ENCODE assay signal across 8 mouse cellular contexts in the genomic region with DNA sequence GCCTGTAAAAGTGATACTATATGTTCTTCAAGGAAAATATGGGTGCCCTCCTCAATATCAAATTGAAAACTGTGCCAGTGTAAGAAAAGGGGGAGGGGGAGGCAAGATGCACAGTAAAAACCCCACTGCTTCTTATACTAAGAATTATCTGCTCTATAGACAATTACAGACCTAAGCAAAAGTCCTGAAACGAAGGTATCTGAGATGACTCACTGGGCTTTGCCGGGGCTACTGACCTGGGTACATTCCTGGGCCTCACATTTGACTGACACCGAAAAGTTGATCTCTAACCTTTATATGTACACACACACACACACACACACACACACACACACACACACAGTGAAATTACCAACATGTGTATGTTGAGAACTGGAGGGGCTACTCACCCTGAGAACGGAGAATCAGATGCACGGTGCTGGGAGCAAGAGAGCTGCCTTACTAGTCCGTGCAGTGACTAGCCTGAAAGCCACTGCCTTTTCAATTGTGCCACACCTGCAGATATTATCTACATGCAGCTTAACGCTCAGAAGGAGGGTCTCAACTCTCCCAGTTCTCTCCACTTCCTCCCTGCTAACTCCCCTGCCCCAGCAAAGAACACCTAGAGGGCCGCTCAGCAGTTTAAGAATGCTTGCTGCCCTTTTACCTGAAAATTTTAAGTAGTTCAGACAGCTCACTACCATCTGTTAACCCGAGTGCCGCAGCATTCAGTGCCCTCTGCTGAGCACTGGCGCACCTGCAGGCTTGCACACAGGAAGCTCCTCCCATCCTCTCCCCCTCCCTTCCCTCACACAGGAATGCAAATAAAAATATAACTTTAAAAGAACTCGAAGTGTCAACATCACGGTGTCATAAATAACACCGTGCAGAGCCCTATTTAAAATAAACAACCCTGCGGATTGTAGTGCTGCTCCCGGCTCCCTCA. TPM values are rescaled to one million over a fixed set of nuclear protein-coding genes. Genes with fewer than 3 reads are reported as not detected.
DNase-seq lines count a peak whose midpoint lies in the region; ATAC-seq lines count a peak whose summit lies in the region.

No protein-coding gene starts in this region.

- H3K27ac ChIP-seq in brown adipose tissue, adult 24 weeks (replicated peaks; ENCODE audit: low read depth, low read length), result peak overlapping the region; percentile 99
- no peak overlapping the region; a peak in 1 of 4 replicates for H3K27ac ChIP-seq in heart, embryonic 14.5 days (replicated peaks in 1 of 2; ENCODE audit: control insufficient read depth in 1 of 2, insufficient read depth in 1 of 2, low read depth in 2 of 2, low read length in 2 of 2)
- H3K27ac ChIP-seq in liver, embryonic 12.5 days, result peak overlapping the region; percentile 72
- peak overlapping the region; percentile 83 for H3K27ac ChIP-seq in stomach, embryonic 15.5 days

- H3K36me3 ChIP-seq in heart, embryonic 14.5 days (ENCODE audit: control insufficient read depth, insufficient read depth, low read length), result no peaks in the 10 kb centered on the region
- H3K36me3 ChIP-seq in liver, embryonic 12.5 days, result no peaks in the 10 kb centered on the region
- H3K36me3 ChIP-seq in stomach, embryonic 15.5 days, result no peaks in the 10 kb centered on the region

- H3K27me3 ChIP-seq in heart, embryonic 14.5 days (ENCODE audit: control insufficient read depth, insufficient read depth, low read length), result no peaks in the 10 kb centered on the region
- H3K27me3 ChIP-seq in liver, embryonic 12.5 days (replicated peaks), result no peaks in the 10 kb centered on the region
- H3K27me3 ChIP-seq in stomach, embryonic 15.5 days (replicated peaks), result no peaks in the 10 kb centered on the region

- ATAC-seq in heart, embryonic 14.5 days (ENCODE audit: insufficient number of reproducible peaks, insufficient read depth, low FRiP score, low read depth), result peak; percentile 88
- peak; percentile 89 for ATAC-seq in liver, embryonic 12.5 days
- ATAC-seq in stomach, embryonic 15.5 days (ENCODE audit: insufficient read depth, low FRiP score, low read depth), result peak; percentile 93

- peaks cover 23% of the 10 kb centered on the region for H3K4me1 ChIP-seq in brown adipose tissue, adult 24 weeks (ENCODE audit: control insufficient read depth, insufficient read depth, insufficient read length, low read length)
- H3K4me1 ChIP-seq in heart, embryonic 14.5 days (ENCODE audit: control insufficient read depth in 2 of 2, insufficient read depth in 2 of 2, low read length in 2 of 2), result peaks cover 0 to 2% of the 10 kb centered on the region in 2 experiments; a peak in 1 of 4 replicates
- H3K4me1 ChIP-seq in liver, embryonic 12.5 days, result peaks cover 50% of the 10 kb centered on the region
- H3K4me1 ChIP-seq in stomach, embryonic 15.5 days, result 0 out of 2 replicates have a peak, but pooled peaks cover 12% of the 10 kb centered on the region

- 19% methylated on average over 16 of the region's 16 CpGs for WGBS in heart, embryonic 14.5 days
- 9% methylated on average over 16 of the region's 16 CpGs for WGBS in liver, embryonic 12.5 days (ENCODE audit: insufficient replicate concordance)
- WGBS in stomach, embryonic 15.5 days, result 10% methylated on average over 16 of the region's 16 CpGs

- H3K9ac ChIP-seq in heart, embryonic 14.5 days (ENCODE audit: low read length), result peak overlapping the region; percentile 74
- H3K9ac ChIP-seq in liver, embryonic 12.5 days, result peak overlapping the region; percentile 65
- H3K9ac ChIP-seq in stomach, embryonic 15.5 days, result no peak overlapping the region

- H3K9me3 ChIP-seq in heart, embryonic 14.5 days (ENCODE audit: control insufficient read depth, low read length), result no peaks in the 10 kb centered on the region
- H3K9me3 ChIP-seq in liver, embryonic 12.5 days (replicated peaks), result no peaks in the 10 kb centered on the region
- no peaks in the 10 kb centered on the region for H3K9me3 ChIP-seq in stomach, embryonic 15.5 days

- H3K4me2 ChIP-seq in heart, embryonic 14.5 days (ENCODE audit: low read length), result peak overlapping the region; percentile 73
- peak overlapping the region; percentile 75 for H3K4me2 ChIP-seq in liver, embryonic 12.5 days
- peak overlapping the region; percentile 57 for H3K4me2 ChIP-seq in stomach, embryonic 15.5 days

- peak overlapping the region; percentile 91 for H3K4me3 ChIP-seq in brown adipose tissue, adult 24 weeks (ENCODE audit: insufficient read depth, low read depth, low read length)
- H3K4me3 ChIP-seq in heart, embryonic 14.5 days (ENCODE audit: control insufficient read depth in 1 of 2, insufficient read depth in 1 of 2, low read depth in 1 of 2, low read length in 2 of 2), result peak overlapping the region; percentile 60 to 65
- peak overlapping the region; percentile 65 for H3K4me3 ChIP-seq in liver, embryonic 12.5 days
- H3K4me3 ChIP-seq in stomach, embryonic 15.5 days (replicated peaks), result peak overlapping the region; percentile 57

- DNase-seq in CD4-positive helper T cell, adult 2 months (ENCODE audit: low read depth, low spot score), result peak; percentile 93
- peak; percentile 79 for DNase-seq in fibroblast of lung, adult 2 months (ENCODE audit: low read depth)
- DNase-seq in kidney, postnatal 10 days, result peak; percentile 93
- DNase-seq in naive thymus-derived CD4-positive, alpha-beta T cell, adult 2 months (ENCODE audit: low read depth), result peak; percentile 93

RNA-seq across cellular contexts. Expression of gene Cd69, which starts 37.6 kb away (rescaled TPM):
- polyA plus RNA-seq in brown adipose tissue, adult 24 weeks (2012; ENCODE audit: insufficient read depth, insufficient read length, missing spikeins), result not detected in 2 replicates
- polyA plus RNA-seq in heart, embryonic 14.5 days (2014; fragmentation: Nextera tagmentation; extraction: Ambion mirVana), result 0.18 and 0.35 TPM in 2 replicates
- polyA plus RNA-seq in liver, embryonic 12.5 days (2016; fragmentation: Nextera tagmentation; extraction: Ambion mirVana), result 1.3 TPM in 2 replicates
- polyA plus RNA-seq in stomach, embryonic 15.5 days (2015; fragmentation: Nextera tagmentation; extraction: Ambion mirVana), result 0.40 and 0.59 TPM in 2 replicates

RNA-seq across cellular contexts. Expression of gene Clec2d, which starts 57.2 kb away (rescaled TPM):
- 58.5 and 127 TPM in 2 replicates for polyA plus RNA-seq in brown adipose tissue, adult 24 weeks (2012; ENCODE audit: insufficient read depth, insufficient read length, missing spikeins)
- 0.38 and 0.39 TPM in 2 replicates for polyA plus RNA-seq in heart, embryonic 14.5 days (2014; fragmentation: Nextera tagmentation; extraction: Ambion mirVana)
- polyA plus RNA-seq in liver, embryonic 12.5 days (2016; fragmentation: Nextera tagmentation; extraction: Ambion mirVana), result not detected in 2 replicates
- polyA plus RNA-seq in stomach, embryonic 15.5 days (2015; fragmentation: Nextera tagmentation; extraction: Ambion mirVana), result 0.85 and 1.1 TPM in 2 replicates

Comparison
In these comparisons a context has a peak if more than half of its experiments do, and no peak if none do; other contexts are left out.
1. H3K27ac ChIP-seq: peak in brown adipose tissue, adult 24 weeks (single experiment), liver, embryonic 12.5 days (single experiment) and stomach, embryonic 15.5 days (single experiment); none in heart, embryonic 14.5 days (0 of 2).
2. RNA of gene Clec2d, which starts 57.2 kb away (polyA plus RNA-seq): 58.5 to 127 TPM in brown adipose tissue, adult 24 weeks; 0.85 to 1.1 TPM in stomach, embryonic 15.5 days, 0.38 to 0.39 TPM in heart, embryonic 14.5 days and not detected in liver, embryonic 12.5 days; every median in the first group is over 10 times any median in the second.
3. Peak in every context shown above with its lines, with median percentiles within 50 percentile points of each other: DNase-seq, H3K4me3 ChIP-seq, ATAC-seq and H3K4me2 ChIP-seq.